Mouse (Mus musculus) kidney, embryonic 14.5 days (tissue): ENCODE measurements at regions not wholly inside any gene's neighbourhood (a gene's known extent, or its start where the extent isn't known, plus 50 kb on each side); places are given as distances from the start of the nearest gene placed in this dataset.

Experiments
- ATAC-seq: fragments of 200-750 bp; cut with Nextera tagmentation; 2 replicates; pipeline ENCODE4 v1.8.0; 2017; ENCODE audit warnings: moderate number of reproducible peaks, mild to moderate bottlenecking, moderate TSS enrichment, moderate library complexity; ENCODE audit not compliant: low FRiP score, low TSS enrichment
- H3K27ac ChIP-seq: fragments of 300-500 bp; sonication (generic); 2 replicates; pipeline ENCODE4 v1.5.1; 2014; ENCODE audit warnings: low read depth, mild to moderate bottlenecking, low read length, moderate library complexity, mixed read lengths
- H3K27me3 ChIP-seq: fragments of 300-500 bp; sonication (generic); 2 replicates; pipeline ENCODE4 v1.6.1; 2014; ENCODE audit warnings: mild to moderate bottlenecking, low read length; ENCODE audit not compliant: control insufficient read depth, insufficient read depth
- H3K36me3 ChIP-seq: fragments of 300-500 bp; sonication (generic); 2 replicates; pipeline ENCODE4 v1.6.1; 2014; ENCODE audit warnings: low read length, mixed read lengths; ENCODE audit not compliant: control insufficient read depth, insufficient read depth
- H3K4me1 ChIP-seq: fragments of 300-500 bp; sonication (generic); 2 replicates; pipeline ENCODE4 v1.6.1; 2014; ENCODE audit warnings: low read length, mixed read lengths; ENCODE audit not compliant: control insufficient read depth, insufficient read depth
- H3K4me2 ChIP-seq: fragments of 300-500 bp; sonication (generic); replicated peaks from 2 replicates; pipeline ENCODE4 v1.6.1; 2014; ENCODE audit warnings: low read depth, mild to moderate bottlenecking, low read length
- H3K4me3 ChIP-seq: fragments of 300-500 bp; sonication (generic); 2 replicates; pipeline ENCODE4 v1.5.1; 2014; ENCODE audit warnings: mild to moderate bottlenecking, low read length
- H3K9ac ChIP-seq: fragments of 300-500 bp; sonication (generic); 2 replicates; pipeline ENCODE4 v1.6.1; 2014; ENCODE audit warnings: low read depth, mild to moderate bottlenecking, low read length, moderate library complexity
- H3K9me3 ChIP-seq: fragments of 300-500 bp; sonication (generic); 2 replicates; pipeline ENCODE4 v1.6.1; 2016; ENCODE audit warnings: low read length; ENCODE audit not compliant: control insufficient read depth
- WGBS: fragments of 180-500 bp; shearing (Covaris S2); extraction: QIAGEN DNeasy Blood & Tissue Kit; methylation state at CpG from one replicate; pipeline ENCODE4 v1.1.7; 2014; 5-methylcytosine and 5-hydroxymethylcytosine counted together

- ATAC-seq, result no peak
- WGBS, result 57% methylated on average over 3 of the region's 3 CpGs
- Histone ChIP-seq H3K36me3 (no peaks in the 10 kb centered on the region), H3K4me1 (no peaks in the 10 kb centered on the region), H3K4me2 (no peak overlapping the region), H3K4me3 (no peak overlapping the region), H3K9me3 (no peaks in the 10 kb centered on the region), H3K27me3 (no peaks in the 10 kb centered on the region), H3K9ac (no peak overlapping the region), H3K27ac (no peak overlapping the region)
Observed at GRCm38 (mm10) chr7:74072632-74073031, 59.1 kb upstream of the St8sia2 start.

GRCm38 (mm10) chr7:74070836-74071235 lies 57.3 kb upstream of the St8sia2 start:
- Histone ChIP-seq H3K4me1 (0 out of 2 replicates have a peak, but pooled peaks cover 1% of the 10 kb centered on the region), H3K9ac (no peak overlapping the region), H3K36me3 (no peaks in the 10 kb centered on the region), H3K27me3 (no peaks in the 10 kb centered on the region), H3K4me2 (no peak overlapping the region), H3K9me3 (no peaks in the 10 kb centered on the region), H3K4me3 (no peak overlapping the region), H3K27ac (no peak overlapping the region)
- no peak for ATAC-seq
- 86% methylated on average over 2 of the region's 2 CpGs for WGBS

GRCm38 (mm10) chr7:74065449-74066099 lies 52.1 kb upstream of the St8sia2 start:
- no peak overlapping the region for H3K4me2 ChIP-seq
- no peaks in the 10 kb centered on the region for H3K27me3 ChIP-seq
- no peaks in the 10 kb centered on the region for H3K36me3 ChIP-seq
- no peak overlapping the region for H3K4me3 ChIP-seq
- H3K9ac ChIP-seq, result no peak overlapping the region
- peak overlapping the region; percentile 59 for H3K27ac ChIP-seq
- ATAC-seq, result peak; percentile 84; the same call in 1 of the 2 replicates
- WGBS, result 10% methylated on average over 4 of the region's 4 CpGs
- H3K9me3 ChIP-seq, result no peaks in the 10 kb centered on the region
- peaks cover 14% of the 10 kb centered on the region; the same call in 1 of the 2 replicates for H3K4me1 ChIP-seq
